Mouse (Mus musculus) liver, postnatal 0 days (tissue): ENCODE data around the gene Kdm4b.

Experiments used
- CTCF ChIP-seq: sonication (generic); IDR thresholded peaks from 2 replicates; pipeline ENCODE4 v1.5.1; 2016; ENCODE audit warnings: antibody characterized with exemption, low read depth
- EP300 ChIP-seq: IDR thresholded peaks from 2 replicates; pipeline ENCODE4 v1.6.1; 2016; ENCODE audit warnings: antibody characterized with exemption, low read depth, mild to moderate bottlenecking

- no peak for TF ChIP-seq CTCF
- TF ChIP-seq EP300 = no peak
Measured at GRCm38 (mm10) chr17:56361542-56361941, 35.7 kb downstream of the Kdm4b start.
